Mouse (Mus musculus) lung, postnatal 14 days (tissue): ENCODE data around the gene Fibcd1.
A peak's percentile ranks its signal among the peaks of the same experiment; 100 is the strongest.

Experiments
- DNase-seq: peaks from one replicate; pipeline ENCODE4 v3.0.0; 2021

Fibcd1 gene

DNA sequence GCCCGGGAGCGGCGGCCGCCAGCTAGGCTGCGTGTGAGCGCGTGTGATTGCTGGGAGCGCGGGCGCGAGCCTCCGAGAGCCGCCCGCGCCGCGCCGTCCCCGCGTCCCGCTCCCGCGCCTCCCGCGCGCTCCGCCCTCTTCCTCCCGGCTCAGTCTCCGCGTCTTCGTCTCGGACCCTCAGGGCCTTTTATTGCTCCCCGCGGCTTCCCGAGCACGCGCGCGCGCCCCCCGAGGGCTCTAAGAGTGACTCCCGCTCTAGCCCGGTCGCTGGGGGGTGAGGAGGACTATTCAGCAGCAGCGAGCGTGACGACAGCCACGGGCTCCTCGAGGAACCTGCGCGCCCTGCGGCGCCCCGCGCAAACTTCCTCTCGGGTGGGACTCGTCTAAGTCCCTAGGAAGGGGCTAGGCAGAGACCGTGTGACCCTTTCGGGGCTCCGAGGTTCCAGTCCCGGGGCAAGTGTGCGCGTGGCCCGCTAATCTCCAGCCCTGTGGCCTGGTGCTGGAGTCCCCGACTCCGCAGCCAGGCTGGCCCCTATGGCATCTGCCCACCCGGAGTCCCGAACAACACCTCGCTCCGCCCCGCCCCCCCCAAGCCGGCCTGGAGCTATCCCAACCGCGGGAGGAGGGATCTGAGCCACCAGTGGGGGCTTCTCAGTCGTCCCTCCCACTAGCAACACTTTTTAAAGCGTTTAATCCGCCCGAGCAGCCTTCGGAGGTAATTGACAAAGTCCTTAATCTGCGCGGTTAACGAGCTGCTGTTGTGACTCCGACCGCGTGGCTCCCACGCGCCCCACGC, at the start of gene Fibcd1:
Fibcd1 (minus strand) TSS at position 110 of the 796 bp plus-strand sequence.
- DNase-seq, result no peak

DNA sequence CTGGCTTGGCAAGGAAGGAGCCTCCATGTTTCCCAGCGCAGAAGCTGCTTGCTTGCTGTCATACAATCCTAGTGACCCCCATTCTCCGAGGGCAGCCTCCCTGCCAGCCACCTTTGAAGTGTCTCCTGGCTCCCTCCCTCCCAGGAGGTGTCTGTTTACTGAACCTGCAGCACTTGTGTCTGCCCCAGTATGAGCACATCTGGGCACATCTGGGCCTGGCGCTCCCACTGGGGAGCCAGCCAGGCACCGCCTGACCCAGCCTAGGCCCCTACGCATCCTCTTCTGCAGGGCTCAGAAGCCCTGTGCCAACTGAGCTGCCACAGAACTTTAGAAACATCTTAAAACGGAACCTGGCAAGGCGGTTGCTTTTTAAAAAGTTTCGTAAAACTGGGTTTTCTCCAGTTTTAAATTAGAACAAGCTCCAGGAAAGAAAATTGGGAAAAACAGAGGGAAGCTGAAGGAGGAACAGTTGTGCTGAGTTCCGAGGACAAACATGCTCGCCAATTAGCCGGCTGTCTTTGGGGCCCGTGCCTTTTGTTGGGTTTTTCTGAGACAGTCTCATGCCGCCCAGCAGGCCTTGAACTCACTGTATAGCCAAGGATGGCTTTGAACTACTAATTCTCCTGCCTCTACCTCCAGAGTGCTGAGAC, 48.5 kb upstream of the Fibcd1 start:
- no peak for DNase-seq

DNA sequence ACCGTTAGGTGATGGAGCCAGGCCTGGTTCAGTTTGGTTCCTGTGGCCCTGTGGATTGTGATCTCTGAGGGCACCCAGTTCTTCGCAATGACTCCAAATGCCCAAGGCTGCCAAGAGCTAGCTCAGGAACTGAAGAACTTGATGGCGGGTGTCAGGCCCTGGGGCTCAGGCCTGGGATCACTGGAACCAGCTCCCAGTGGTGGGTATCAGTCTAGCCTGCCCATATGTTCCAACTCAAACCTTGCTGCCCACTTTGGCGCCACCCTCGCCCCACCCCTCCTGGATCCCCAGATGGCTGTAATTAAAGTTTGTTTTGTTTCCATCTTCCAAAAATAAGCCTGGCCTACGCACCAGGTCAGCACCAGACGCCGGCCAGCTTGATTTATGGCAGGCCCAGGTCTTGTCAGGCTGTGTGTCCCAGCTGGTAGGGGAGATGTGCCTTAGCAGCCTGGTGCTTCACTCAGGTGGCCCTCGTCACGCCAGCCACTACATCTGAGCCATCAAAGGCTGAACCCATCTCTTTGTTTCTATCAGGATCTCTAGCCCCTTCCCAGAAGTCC, 47.4 kb upstream of the Fibcd1 start:
- no peak for DNase-seq

DNA sequence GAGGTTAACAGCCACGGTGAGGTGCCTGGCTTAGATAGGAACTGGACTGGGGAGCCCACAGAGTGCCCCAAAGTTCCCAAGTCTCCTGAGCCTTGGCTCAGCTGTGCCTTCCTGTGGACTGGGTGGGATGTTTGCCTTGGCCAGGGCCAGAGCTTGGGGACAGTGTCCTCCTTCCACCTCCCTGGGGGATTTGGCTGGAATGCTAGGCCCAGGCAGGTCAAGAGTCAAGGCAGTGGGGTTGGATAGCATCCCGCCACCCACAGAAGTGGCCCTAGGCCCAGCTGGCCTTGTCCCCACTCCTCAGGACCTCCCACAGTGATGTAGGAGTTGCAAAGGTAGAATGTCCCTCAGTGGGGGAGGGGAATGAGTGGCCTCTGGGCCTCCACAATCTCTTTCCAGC, 45.4 kb upstream of the Fibcd1 start:
- DNase-seq, result peak; percentile 10

DNA sequence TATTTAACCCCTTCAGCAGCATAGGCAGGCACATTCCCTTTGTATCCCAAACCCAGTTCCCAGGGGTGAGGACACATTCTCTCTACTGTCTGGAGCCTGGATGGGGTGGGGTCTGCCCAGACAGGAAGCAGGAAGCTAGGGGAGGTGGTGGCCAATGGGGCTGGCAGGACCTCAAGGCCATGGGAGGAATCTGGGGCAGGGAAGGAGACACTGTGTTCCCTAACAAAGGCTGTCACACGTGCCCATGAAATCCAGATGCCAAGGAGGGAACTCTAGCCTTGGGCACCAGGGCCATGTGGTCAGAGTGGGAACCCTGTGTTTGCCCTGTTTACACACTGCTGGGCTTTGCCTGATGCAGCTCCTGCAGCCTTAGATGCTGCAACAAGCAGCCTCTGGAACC, 43.1 kb upstream of the Fibcd1 start:
- peak; percentile 38 for DNase-seq

DNA sequence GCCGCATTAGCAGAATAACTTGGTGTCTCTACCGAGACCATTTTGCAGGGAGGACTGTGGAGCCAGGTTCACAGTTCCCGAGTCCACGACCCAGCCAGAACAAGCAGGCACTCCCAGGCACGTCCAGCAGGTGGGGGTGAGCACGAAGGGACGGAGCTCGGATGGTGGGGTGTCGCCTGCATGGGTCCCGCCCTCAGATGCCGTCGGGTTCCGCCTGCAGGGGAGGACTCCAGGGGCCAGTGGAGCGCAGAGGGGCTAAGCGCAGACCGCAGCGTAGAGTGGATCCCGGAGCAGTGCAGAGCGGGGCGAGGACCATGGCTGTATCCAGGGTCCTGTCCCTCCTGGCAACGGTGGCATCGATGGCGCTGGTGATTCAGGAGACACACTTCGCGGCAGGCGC, 41.2 kb upstream of the Fibcd1 start, which contains the start of gene Lamc3:
Lamc3 (plus strand) TSS at position 262 of the 400 bp plus-strand sequence.
- DNase-seq, result peak; percentile 71

DNA sequence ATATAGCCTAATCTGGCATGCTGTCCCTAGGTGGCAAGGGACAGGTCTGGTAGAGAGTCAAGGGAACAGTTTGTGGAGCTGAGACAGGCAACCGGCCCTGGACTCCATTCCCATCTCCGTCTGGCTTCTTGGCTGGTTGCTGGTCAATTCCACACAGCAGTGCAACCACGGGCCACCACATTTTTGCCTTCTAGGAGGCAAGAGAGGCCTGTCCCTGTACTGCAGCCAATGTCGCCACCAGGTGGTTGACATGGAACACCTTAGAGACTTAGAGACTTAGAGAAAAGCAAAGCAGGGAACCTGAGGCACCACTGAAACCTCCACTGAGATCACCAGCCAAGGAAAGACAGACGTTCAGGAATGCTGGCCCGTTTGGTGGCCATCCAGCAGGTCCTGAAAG, 39.0 kb upstream of the Fibcd1 start:
- DNase-seq, result peak; percentile 44

DNA sequence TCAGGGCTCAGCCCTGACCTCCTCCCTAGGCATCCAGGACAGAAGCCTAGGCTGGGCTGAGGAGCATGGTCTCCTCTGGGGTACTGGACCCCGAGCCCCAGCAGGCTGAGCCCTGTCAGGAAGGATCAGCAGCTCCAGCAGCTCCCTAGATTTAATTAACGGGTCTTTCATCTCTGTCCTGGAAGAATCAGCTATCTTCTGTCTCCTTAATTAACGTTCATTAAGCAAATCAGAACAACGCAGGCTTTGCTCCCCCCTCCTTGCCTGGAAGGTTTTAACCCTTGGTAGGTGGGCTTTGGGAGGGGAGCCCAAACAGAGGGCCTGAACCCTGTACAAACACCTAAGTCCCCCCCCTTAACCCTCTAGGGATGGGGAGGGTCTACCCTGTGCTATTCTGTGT, 37.3 kb upstream of the Fibcd1 start:
- DNase-seq, result no peak

DNA sequence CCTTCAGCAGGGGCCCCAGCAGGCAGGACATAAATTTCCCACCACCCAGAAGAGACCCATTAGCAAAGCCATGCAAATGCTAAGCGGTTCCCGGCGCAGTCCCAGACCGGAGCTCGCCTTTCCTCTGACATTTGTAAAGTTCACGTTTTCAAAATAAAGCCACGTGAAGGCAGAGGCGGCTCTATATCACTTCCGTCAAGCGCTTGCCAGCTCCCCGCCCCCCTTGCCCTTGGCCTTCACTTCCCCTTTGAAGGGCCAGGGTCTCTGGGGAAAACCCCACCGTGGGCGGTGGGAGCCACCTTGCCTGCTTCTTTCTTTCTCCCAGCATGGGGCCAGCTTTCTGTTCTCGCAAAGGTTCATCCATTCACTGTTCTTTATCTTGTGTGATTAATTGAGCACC, 35.1 kb upstream of the Fibcd1 start:
- DNase-seq, result peak; percentile 27

DNA sequence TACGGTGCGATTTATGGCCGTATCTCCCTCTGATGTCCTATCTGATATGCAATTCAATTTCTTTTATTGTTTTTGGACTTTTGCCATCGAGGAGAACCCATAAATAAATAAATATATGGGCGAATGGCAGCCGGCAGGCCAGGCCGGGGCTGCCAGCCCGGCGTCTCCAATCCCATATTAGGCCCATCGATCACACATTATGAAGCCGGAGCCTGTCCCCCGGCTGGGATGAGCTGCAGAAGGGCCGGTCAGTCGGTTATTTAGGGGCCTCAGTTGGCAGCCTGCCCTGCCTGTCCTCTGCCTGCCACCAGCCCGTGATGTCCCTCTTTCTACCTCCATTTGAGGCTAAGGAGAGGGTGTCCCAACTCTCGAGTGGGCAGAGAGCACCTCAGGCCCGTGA, 32.8 kb upstream of the Fibcd1 start:
- no peak for DNase-seq

DNA sequence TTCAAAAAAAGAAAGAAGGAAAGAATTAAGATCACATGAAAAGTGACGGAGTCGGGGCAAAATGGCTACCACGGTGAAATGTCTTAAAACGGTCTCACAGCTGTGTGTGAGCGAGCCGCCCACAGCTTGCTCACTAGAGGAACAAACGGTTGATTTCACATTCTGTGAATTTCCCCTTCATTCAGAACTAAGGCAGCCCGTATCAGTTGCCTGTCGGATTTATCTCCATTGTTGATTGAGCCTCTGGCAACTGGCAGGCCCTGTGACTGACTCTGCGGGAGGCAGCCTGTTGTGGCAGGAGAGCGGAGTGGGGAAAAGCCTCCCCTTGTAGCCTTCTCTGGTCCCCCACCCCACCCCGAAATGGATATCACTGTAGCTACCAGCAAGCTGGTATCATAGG, 30.6 kb upstream of the Fibcd1 start:
- no peak for DNase-seq

DNA sequence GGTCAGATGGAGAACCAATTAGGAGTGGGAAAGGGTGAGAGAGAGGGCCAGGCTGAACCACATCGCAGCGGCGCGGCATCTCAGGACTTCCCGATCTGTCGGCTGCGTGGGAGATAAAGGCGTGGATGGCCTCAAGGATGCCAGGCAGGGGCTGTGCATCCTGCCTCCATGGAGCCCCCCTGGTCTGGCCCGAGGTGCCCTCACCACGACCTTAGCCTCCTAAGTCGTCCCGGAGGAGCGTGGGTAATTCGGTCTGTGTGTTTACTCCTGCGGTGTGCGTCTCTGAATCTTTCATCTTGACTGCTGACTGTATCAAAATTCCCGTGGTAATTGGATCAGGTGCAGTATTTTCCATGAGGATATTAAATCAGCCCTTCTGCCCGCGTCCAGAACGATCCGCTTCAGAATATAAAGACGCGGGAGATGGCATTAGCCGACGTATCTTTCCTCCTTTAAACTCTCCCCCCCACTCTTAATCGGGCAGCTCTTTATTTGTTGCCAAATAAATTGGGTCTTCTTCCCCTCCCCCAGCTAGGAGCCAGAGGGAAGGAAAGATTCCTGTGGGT, 28.6 kb upstream of the Fibcd1 start:
- no peak for DNase-seq

DNA sequence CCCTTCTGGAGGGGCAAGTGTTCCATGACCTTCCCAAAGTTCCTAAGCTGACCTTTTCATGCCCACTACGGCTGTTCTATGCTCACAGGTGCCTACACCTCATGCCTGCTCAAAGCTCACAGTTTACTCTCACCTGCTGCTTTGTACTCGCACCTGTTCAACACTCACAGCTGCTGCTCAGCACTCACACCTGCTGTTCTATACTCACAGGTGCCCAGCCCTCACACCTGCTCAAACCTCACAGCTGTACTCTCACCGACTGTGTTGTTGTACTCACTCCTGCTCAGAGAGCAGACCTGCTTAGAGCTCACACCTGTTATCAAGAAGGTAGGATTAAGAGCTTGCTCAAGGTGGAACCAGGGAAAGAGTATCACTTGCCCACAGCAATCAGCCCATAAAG, 24.9 kb upstream of the Fibcd1 start:
- DNase-seq, result no peak

DNA sequence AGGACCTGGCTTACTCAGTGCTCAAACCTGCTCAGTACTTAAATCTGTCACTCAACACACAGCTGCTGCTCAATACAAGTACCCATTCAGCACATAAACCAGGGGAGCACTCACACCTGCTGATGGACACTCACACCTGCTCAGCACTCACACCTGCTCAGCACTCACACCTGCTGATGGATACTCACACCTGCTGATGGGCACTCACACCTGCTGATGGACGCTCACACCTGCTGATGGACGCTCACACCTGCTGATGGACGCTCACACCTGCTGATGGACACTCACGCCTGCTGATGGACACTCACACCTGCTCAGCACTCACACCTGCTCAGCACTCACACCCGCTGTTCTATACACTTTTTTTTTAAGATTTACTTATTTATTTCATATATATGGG, 23.9 kb upstream of the Fibcd1 start:
- no peak for DNase-seq

DNA sequence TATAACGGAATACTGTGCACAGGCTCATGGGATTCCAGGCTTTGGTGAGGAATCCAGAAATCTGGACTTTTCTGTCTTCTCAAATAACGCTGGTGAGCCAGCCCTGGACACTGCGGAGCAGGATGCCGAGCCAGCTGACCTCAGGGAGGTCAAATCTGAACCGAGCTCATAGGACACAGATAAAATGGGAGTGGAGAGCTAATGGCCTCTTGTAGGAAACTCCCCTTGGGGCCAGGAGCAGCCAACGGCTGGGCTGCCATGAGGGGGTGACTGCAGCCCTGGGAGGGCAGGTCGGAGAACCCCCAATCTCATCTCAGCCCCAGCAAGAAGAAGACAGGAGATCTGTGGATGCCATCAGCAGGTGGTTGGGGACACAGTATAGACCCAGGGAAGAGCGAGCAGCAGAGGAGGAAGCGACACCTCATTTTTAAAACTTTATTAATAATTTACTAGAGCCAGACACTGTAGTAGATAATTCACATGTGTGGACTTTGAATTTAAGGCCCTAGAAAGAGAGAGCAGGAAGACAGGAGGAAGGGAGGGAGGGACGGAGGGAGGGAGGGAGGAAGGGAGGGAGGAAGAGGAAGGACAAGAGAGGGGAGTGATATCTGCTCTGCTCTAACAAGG, 22.8 kb upstream of the Fibcd1 start:
- DNase-seq, result no peak

DNA sequence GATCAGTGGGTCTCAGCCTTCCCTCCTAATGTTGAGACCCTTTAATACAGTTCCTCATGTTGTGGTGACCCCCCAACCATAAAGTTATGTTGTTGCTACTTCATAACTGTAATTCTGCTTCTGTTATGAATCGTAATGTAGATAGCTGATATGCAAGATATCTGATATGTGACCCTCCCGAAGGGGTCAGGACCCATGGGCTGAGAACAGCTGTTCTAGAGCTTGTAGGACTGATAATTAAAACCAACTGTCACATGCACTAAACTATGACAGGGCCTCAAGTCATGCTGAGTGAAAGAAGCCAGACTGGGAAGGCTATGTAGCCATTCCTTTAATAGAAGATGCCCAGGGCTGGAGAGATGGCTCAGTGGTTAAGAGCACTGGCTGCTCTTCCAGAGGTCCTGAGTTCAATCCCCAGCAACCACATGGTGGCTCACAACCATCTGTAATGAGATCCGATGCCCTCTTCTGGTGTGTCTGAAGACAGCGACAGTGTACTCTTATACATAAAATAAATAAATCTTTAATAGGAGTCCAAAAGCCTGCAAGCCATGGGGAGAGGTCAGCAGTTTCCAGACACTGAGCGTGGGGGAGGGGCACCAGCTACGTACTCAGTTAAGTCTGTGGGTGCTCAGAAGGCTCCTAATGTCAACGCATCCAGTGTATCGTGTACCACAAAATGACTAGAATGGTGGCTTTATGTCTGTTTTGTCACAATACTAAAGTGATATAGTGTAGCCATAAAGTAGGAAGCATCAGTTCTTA, 22.1 kb upstream of the Fibcd1 start:
- DNase-seq, result no peak

DNA sequence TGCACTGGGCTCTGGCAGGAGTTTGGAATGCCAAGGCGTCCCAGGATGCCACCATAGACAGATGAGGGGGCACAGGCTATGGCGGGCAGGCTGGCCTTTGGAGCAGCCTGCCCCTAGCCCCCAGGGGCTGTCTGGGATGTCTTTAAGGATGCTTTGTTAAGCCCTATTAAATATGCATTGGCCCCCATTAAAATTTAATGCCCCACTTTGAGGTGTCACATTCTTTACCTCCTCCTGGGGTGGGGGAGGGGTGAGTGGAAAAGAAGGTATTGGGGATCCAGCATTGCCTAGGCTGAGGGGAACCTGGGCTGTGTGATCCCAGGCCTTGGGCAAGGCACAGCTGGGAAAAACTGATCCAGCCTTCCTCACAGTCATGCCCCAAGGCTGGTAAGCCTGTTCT, 20.0 kb upstream of the Fibcd1 start:
- no peak for DNase-seq

DNA sequence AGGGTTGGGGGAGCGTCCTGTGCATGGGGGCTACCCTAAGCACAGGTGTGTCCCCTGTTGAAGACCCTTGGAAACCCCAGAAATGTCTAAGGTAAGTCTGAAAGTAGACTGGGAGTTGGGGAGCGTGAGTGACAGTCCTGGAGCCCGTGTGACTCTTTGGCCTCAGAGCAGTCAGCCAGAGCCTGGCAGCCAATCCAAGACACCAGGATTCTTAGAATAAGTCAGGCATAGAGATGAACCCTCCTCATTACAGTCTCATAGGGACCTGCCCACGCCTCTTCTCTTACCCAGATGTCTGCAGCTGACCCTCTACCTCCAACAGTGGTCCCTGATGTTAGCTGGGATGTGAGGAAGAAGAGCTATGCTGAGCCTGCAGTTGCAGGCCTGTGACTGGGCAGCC, 19.5 kb upstream of the Fibcd1 start:
- no peak for DNase-seq

DNA sequence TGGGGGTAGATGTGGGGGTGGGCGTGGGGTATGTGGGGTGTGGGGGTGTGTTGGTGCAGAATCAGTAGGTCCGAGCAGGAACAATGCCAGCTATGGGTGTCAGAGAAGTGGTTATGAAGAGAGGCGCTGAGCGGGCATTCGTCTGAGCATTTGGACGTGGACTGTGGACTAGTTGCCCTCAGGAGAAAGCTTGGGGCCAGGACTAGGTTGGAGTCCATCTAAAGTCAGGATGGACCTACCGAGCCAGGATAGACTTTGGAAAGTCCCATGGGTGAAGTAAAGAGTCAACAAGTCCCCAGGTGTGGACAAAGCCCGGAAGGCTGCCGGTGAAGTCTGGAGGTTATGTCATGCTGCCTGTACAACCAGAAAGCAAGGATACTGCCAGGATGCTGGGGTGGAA, 19.1 kb upstream of the Fibcd1 start:
- DNase-seq, result no peak

DNA sequence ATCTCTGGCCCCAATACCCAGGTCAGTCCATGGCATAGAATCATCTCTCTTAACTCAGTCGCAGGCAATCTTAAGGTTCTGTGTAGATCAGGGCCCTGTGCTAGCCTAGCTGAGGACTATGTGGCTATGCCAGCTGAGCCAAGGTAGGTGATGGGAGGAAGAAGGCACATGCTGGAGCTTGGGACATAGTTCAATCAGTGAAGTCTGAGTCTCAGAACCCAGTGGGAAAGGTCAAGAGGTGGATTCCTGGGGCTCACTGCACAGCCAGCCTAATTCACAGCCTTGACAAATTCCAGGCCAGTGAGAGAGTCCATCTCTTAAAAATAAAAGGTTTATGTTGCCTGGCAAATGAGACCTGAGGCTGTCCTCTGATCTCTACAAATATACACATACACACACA, 18.0 kb upstream of the Fibcd1 start:
- DNase-seq, result no peak

DNA sequence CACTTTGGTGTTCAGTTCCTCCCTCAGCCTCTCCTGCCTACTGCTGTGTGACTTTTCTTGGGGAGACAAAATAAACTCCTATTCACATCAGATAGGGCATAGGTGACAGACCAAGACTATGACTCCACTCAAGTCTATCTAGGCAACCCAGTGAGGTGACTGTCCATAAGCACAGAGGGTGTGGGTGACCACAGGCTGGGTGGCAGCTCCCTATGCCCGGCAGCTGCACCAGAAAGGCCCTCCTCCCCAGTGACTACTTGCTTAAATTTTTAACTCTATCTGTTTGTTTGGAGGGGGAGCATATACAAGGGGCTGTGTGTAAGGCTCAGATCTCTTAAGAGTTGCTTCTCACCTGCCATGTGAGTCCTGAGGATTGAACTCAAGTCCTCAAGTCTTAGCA, 17.1 kb upstream of the Fibcd1 start:
- no peak for DNase-seq

DNA sequence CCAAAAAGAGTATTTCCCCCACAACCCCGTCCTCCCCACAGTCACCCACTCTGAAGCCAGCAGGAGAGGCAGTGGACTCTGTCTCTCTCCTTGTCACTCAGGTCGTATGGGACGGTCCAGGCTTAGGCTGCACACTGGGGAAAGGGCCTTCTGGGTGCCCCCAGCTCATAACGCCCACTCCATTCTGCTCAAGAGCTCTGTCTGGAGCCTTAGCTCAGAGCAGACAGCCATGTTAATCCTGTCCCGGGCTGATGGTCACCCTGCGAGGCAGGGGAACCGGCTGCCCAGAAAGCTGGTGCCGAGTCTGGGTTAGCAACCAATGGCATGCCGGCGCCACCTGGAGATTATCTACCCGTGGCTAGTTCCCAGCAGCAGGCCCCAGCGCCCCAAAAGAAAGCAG, 12.7 kb upstream of the Fibcd1 start:
- DNase-seq, result no peak

DNA sequence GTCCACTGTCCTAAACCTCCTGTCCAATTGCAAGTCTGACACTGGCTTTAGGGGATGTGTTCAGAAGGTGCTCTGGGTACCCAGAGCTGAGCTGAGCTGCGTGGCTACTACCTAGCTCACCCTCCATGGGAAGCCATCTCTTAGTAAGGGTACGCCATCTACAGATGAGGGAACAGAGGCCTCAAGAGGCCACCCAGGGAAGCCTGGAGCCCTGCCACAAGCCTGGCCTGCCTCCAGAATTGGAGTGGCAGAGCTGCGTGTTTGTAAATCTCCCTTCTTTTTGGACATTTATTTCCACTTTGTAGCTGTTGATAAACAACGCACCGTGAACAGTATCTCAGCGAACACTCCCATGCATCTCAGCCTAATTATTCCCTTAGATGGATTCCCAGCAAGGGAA, 11.4 kb upstream of the Fibcd1 start:
- peak; percentile 56 for DNase-seq
